8 mouse cellular contexts compared by ENCODE assay signal in genomic region chr13:58589517-58589858, GRCm38 (mm10). TPM values are rescaled to one million over a fixed set of nuclear protein-coding genes. Genes with fewer than 3 reads are reported as not detected.
DNase-seq lines count a peak whose midpoint lies in the region; ATAC-seq lines count a peak whose summit lies in the region.

No protein-coding gene starts in this region.

- no peaks in the 10 kb centered on the region for H3K27me3 ChIP-seq in hindbrain, embryonic 14.5 days (ENCODE audit: control insufficient read depth, insufficient read depth, low read length)

- no peak overlapping the region for H3K27ac ChIP-seq in hindbrain, embryonic 14.5 days

- no peaks in the 10 kb centered on the region for H3K9me3 ChIP-seq in hindbrain, embryonic 14.5 days (ENCODE audit: control insufficient read depth, low read length)

- WGBS in hindbrain, embryonic 14.5 days, result 6% methylated on average over 9 of the region's 9 CpGs

- no peaks in the 10 kb centered on the region for H3K36me3 ChIP-seq in hindbrain, embryonic 14.5 days (replicated peaks; ENCODE audit: control insufficient read depth, insufficient read depth)

- H3K4me1 ChIP-seq in hindbrain, embryonic 14.5 days (replicated peaks; ENCODE audit: control insufficient read depth, insufficient read depth, low read length), result 0 out of 2 replicates have a peak, but pooled peaks cover 5% of the 10 kb centered on the region

- no peak overlapping the region for H3K4me3 ChIP-seq in hindbrain, embryonic 14.5 days (replicated peaks; ENCODE audit: low read length)

- H3K9ac ChIP-seq in hindbrain, embryonic 14.5 days, result no peak overlapping the region; the same call in 1 of the 2 replicates

- H3K4me2 ChIP-seq in hindbrain, embryonic 14.5 days (replicated peaks), result peak overlapping the region; percentile 42

- DNase-seq in Muller cell, postnatal 12 days (ENCODE audit: inconsistent ontology term), result peak; percentile 76
- peak; percentile 64 for DNase-seq in cerebellum, adult 9-10 months
- DNase-seq in frontal cortex, postnatal 25 days (ENCODE audit: low spot score in 2 of 2), result peak; percentile 74 to 78
- peak; percentile 88 for DNase-seq in hindbrain, embryonic 14.5 days (ENCODE audit: low spot score)
- peak; percentile 55 for DNase-seq in left cerebral cortex, adult 11 months (ENCODE audit: low spot score)
- peak; percentile 82 for DNase-seq in lung, postnatal 36 days
- peak; percentile 86 to 92 for DNase-seq in right cerebral cortex, postnatal 10 days (ENCODE audit: low spot score in 2 of 2)
- peak; percentile 43 to 62 for DNase-seq in urinary bladder, postnatal 36 days (ENCODE audit: low spot score in 2 of 2)

- peak; percentile 72; the same call in 1 of the 2 replicates for ATAC-seq in hindbrain, embryonic 14.5 days (ENCODE audit: low FRiP score)

RNA-seq across cellular contexts. Expression of gene Slc28a3, which starts 21.2 kb away (rescaled TPM):
- not detected in 2 replicates for polyA plus RNA-seq in hindbrain, embryonic 14.5 days (2014; fragmentation: Nextera tagmentation; extraction: Ambion mirVana)
